Comparison of ENCODE assay signal across 7 mouse cellular contexts in genomic region chr1:119419151-119420105, GRCm38 (mm10). TPM values are rescaled to one million over a fixed set of nuclear protein-coding genes. Genes with fewer than 3 reads are reported as not detected.
A peak's percentile ranks its signal among the peaks of the same experiment; 100 is the strongest.
DNase-seq lines count a peak whose midpoint lies in the region; ATAC-seq lines count a peak whose summit lies in the region.

No protein-coding gene starts in this region.

- no peaks in the 10 kb centered on the region for H3K36me3 ChIP-seq in lung, embryonic 15.5 days
- no peaks in the 10 kb centered on the region for H3K36me3 ChIP-seq in forebrain, embryonic 10.5 days (replicated peaks)
- no peaks in the 10 kb centered on the region for H3K36me3 ChIP-seq in limb, embryonic 13.5 days
- no peaks in the 10 kb centered on the region for H3K36me3 ChIP-seq in stomach, embryonic 14.5 days (ENCODE audit: control insufficient read depth, insufficient read depth, low read length)

- 6% methylated on average over 29 of the region's 29 CpGs for WGBS in lung, embryonic 15.5 days
- WGBS in forebrain, embryonic 10.5 days, result 2% methylated on average over 29 of the region's 29 CpGs
- 4% methylated on average over 29 of the region's 29 CpGs for WGBS in limb, embryonic 13.5 days
- WGBS in stomach, embryonic 14.5 days, result 6% methylated on average over 29 of the region's 29 CpGs

- H3K9me3 ChIP-seq in lung, embryonic 15.5 days, result no peaks in the 10 kb centered on the region
- H3K9me3 ChIP-seq in forebrain, embryonic 10.5 days, result no peaks in the 10 kb centered on the region
- no peaks in the 10 kb centered on the region for H3K9me3 ChIP-seq in limb, embryonic 13.5 days
- H3K9me3 ChIP-seq in stomach, embryonic 14.5 days (ENCODE audit: control insufficient read depth, low read depth, low read length), result no peaks in the 10 kb centered on the region

- no peak overlapping the region for H3K4me3 ChIP-seq in lung, embryonic 15.5 days
- peak overlapping the region; percentile 66 for H3K4me3 ChIP-seq in forebrain, embryonic 10.5 days
- peak overlapping the region; percentile 65 for H3K4me3 ChIP-seq in limb, embryonic 13.5 days
- H3K4me3 ChIP-seq in stomach, embryonic 14.5 days (ENCODE audit: low read depth, low read length), result peak overlapping the region; percentile 67; the same call in 1 of the 2 replicates

- no peak overlapping the region for H3K9ac ChIP-seq in lung, embryonic 15.5 days
- no peak overlapping the region for H3K9ac ChIP-seq in limb, embryonic 13.5 days
- no peak overlapping the region for H3K9ac ChIP-seq in stomach, embryonic 14.5 days (replicated peaks; ENCODE audit: low read depth, low read length)

- peaks cover 95% of the 10 kb centered on the region for H3K27me3 ChIP-seq in lung, embryonic 15.5 days
- peaks cover 96% of the 10 kb centered on the region for H3K27me3 ChIP-seq in forebrain, embryonic 10.5 days (ENCODE audit: poor library complexity, severe bottlenecking)
- peaks cover 91% of the 10 kb centered on the region for H3K27me3 ChIP-seq in limb, embryonic 13.5 days
- peaks cover 51% of the 10 kb centered on the region for H3K27me3 ChIP-seq in stomach, embryonic 14.5 days (ENCODE audit: control insufficient read depth, insufficient read depth, low read length)

- H3K4me2 ChIP-seq in lung, embryonic 15.5 days, result peak overlapping the region; percentile 100
- H3K4me2 ChIP-seq in limb, embryonic 13.5 days (replicated peaks), result peak overlapping the region; percentile 100
- H3K4me2 ChIP-seq in stomach, embryonic 14.5 days (replicated peaks; ENCODE audit: low read depth, low read length), result peak overlapping the region; percentile 99

- DNase-seq in lung, adult 18-20 months, result no peak
- DNase-seq in forebrain, embryonic 10.5 days (ENCODE audit: extremely low spot score, low spot score), result peak; percentile 47

- H3K27ac ChIP-seq in lung, embryonic 15.5 days, result no peak overlapping the region
- H3K27ac ChIP-seq in forebrain, embryonic 10.5 days, result 0 out of 2 replicates have a peak overlapping the region, but pooled peaks have one; percentile 48
- H3K27ac ChIP-seq in limb, embryonic 13.5 days, result no peak overlapping the region
- H3K27ac ChIP-seq in stomach, embryonic 14.5 days (ENCODE audit: low read length), result no peak overlapping the region

- no peak for ATAC-seq in lung, embryonic 15.5 days (ENCODE audit: borderline replicate concordance, extremely low read depth, low FRiP score, low TSS enrichment)
- no peak for ATAC-seq in limb, embryonic 13.5 days (ENCODE audit: low FRiP score, low read depth)
- ATAC-seq in stomach, embryonic 14.5 days (ENCODE audit: insufficient number of reproducible peaks, insufficient read depth, low FRiP score, low read depth), result no peak
- no peak for ATAC-seq in megakaryocyte-erythroid progenitor cell, adult 5-6 weeks (replicated peaks; ENCODE audit: low FRiP score, low TSS enrichment, poor library complexity, severe bottlenecking)
- no peak for ATAC-seq in CD4-positive, CD25-positive, alpha-beta regulatory T cell, adult 4 months

- peaks cover 21% of the 10 kb centered on the region for H3K4me1 ChIP-seq in lung, embryonic 15.5 days
- H3K4me1 ChIP-seq in forebrain, embryonic 10.5 days, result peaks cover 51% of the 10 kb centered on the region
- peaks cover 39% of the 10 kb centered on the region for H3K4me1 ChIP-seq in limb, embryonic 13.5 days
- H3K4me1 ChIP-seq in stomach, embryonic 14.5 days (ENCODE audit: control insufficient read depth, insufficient read depth, low read length), result peaks cover 11% of the 10 kb centered on the region; the same call in 1 of the 2 replicates

RNA-seq across cellular contexts. Expression of gene Inhbb, which starts 2.6 kb away (rescaled TPM):
- 0.30 and 0.34 TPM in 2 replicates for polyA plus RNA-seq in lung, embryonic 15.5 days (2015; fragmentation: Nextera tagmentation; extraction: Ambion mirVana)
- polyA plus RNA-seq in forebrain, embryonic 10.5 days (2016; fragmentation: Nextera tagmentation; extraction: Ambion mirVana), result 0.05 and 0.09 TPM in 2 replicates
- polyA plus RNA-seq in limb, embryonic 13.5 days (2015; fragmentation: Nextera tagmentation; extraction: Ambion mirVana), result 0.73 and 0.79 TPM in 2 replicates
- 1.5 and 2.0 TPM in 2 replicates for polyA plus RNA-seq in stomach, embryonic 14.5 days (2014; fragmentation: Nextera tagmentation; extraction: Ambion mirVana)
- not detected in 2 replicates for total RNA-seq in megakaryocyte-erythroid progenitor cell, adult 5-6 weeks (2014; fragmentation: Nextera tagmentation)
- total RNA-seq in megakaryocyte-erythroid progenitor cell, adult 5-6 weeks (2017), result not detected in 2 replicates
- not detected for polyA plus RNA-seq in CD4-positive, CD25-positive, alpha-beta regulatory T cell, adult 4 months (2017; shearing (Covaris generic))
